Mouse (Mus musculus) cerebellum, postnatal 10 days (tissue): ENCODE measurements around the gene Cnr2.
A peak's percentile ranks its signal among the peaks of the same experiment; 100 is the strongest.
"Not testable (repeated sequence)": the region's sequence is repeated elsewhere in the genome, so short reads cannot be mapped to it uniquely, and the experiment has no call there.

Experiments used
- DNase-seq, 2 experiments: peaks; one replicate each; pipeline ENCODE4 v3.0.0; 2021; ENCODE audit warnings: mixed read lengths in 2 of 2

The Cnr2 gene

DNA sequence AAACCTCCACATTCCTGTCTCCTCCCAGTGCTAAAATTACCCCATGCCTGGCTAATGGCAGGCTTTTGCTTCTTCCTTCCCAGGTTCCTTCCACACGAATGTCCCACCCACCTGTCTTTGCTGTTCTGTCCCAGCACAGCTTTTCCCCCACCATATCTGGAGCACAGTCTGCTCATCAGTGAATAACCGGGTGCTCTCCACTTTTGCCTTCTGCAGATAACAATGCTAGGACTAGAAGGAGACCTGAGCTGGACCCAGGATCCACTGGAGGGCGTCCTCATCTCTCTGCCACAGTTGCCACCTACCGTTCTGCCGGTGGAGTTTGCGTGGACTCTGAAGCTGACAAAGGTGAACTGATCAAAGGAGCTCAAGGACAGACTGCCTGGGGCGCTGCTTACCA, 43.7 kb downstream of the Cnr2 start:
- no peak for DNase-seq

DNA sequence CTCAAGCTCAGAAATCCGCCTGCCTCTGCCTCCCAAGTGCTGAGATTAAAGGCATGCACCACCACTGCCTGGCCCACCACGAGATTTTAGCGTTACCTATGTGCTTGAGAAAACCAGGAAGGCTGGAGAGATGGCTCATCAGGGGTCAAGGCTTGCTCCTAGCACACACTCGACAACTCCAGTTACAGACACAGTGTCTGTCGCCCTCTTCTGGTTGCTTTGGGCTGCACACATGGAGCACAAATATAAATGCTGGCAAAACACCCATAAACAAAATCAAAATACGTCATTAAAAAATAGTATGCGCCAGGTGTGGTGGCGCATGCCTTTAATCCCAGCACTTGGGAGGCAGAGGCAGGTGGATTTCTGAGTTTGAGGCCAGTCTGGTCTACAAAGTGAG, 45.8 kb downstream of the Cnr2 start:
- DNase-seq = not testable (repeated sequence)

GRCm38 (mm10) chr4:135942193-135942592, 47.0 kb downstream of the Cnr2 start:
- no peak for DNase-seq

DNA sequence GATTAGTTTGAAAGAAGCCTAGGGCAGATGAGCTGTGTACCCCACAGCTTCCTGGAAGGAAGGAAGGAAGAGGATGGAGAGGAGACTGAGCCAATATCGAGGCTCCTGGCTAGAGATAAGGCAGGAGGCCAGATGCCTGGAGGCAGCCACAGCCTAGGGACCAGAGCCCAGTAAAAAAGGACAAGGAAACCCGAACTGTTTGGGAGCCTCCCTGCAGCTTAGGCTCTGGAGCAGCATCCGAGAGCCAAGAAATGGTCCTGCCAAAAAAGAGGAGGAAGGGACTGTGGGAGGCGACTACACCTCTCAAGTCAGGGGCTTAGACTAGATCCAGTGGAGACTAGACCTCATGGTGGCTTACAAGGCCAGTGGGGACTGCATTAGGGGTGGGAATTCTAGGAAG, 48.2 kb downstream of the Cnr2 start:
- peak; percentile 38 to 52 for DNase-seq

DNA sequence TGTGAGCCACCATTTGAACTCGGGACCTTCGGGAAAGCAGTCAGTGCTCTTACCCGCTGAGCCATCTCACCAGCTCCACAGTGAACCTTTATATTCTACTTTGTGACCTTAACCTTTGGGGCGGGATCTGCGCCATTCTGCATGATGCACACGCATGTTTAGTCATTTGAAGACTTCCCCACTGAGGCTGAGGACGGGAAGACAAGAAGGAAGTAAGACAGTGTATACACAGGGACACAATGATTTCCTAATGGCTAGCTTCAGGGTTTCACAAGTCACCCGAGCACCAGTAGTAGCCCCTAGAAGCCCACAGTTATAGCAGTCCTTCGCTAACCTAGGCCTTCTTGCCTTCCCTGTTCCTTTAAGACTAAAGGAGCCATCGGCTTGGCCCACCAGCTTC, 50.5 kb downstream of the Cnr2 start:
- DNase-seq = no peak

DNA sequence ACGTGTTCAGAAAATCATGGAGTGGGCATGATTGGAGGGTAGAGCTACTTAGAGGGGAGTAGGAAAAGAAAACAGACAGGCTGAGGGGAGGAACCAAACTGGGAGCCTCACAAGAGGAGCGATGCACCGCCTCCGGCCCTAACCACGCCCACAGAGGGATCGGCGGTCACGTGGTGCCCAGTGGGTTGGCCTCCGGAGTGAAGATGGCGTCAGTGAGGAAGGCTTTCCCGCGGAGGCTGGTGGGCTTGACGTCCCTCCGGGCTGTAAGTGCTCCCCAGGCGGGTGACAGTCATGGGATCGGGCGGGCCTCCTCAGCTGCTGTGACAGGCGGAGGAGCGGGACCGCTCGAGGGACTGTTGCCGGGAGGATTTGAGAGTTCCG, 51.1 kb downstream of the Cnr2 start, which contains the start of gene Hmgcl:
Gene Hmgcl, plus strand, starts transcription at position 171 of the 381 bp plus-strand sequence.
- peak; percentile 97 to 98 for DNase-seq

GRCm38 (mm10) chr4:135946659-135947301, 51.6 kb downstream of the Cnr2 start:
- peak; percentile 61 to 68 for DNase-seq

- DNase-seq = no peak
Observed at GRCm38 (mm10) chr4:135948142-135948541, 52.9 kb downstream of the Cnr2 start.

GRCm38 (mm10) chr4:135949475-135949874, 54.3 kb downstream of the Cnr2 start:
- DNase-seq = peak in 1 of 2 experiments; percentile 26

GRCm38 (mm10) chr4:135949911-135950310, 54.7 kb downstream of the Cnr2 start:
- peak; percentile 59 to 61 for DNase-seq

DNA sequence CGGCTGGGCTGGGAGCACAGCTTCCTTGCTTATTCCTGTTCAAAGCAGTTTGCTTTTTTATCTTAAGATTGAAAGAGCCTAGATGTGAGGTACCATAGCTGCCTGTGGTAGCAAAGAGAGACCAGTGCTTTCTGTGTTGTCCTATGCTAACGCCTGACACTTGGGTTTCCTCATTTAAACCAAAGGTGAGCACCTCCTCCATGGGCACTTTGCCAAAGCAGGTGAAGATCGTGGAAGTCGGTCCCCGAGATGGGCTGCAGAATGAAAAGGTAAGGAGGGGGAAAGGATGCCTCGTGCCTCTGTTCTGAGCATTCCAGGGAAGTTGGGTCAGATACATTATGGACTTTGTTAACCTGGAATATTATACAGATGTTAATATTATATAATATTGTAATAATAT, 55.2 kb downstream of the Cnr2 start:
- peak in 1 of 2 experiments; percentile 36 for DNase-seq

- peak in 1 of 2 experiments; percentile 50 for DNase-seq
Observed at GRCm38 (mm10) chr4:135951505-135951904, 56.3 kb downstream of the Cnr2 start.

GRCm38 (mm10) chr4:135953179-135953578, 58.0 kb downstream of the Cnr2 start:
- no peak for DNase-seq

DNA sequence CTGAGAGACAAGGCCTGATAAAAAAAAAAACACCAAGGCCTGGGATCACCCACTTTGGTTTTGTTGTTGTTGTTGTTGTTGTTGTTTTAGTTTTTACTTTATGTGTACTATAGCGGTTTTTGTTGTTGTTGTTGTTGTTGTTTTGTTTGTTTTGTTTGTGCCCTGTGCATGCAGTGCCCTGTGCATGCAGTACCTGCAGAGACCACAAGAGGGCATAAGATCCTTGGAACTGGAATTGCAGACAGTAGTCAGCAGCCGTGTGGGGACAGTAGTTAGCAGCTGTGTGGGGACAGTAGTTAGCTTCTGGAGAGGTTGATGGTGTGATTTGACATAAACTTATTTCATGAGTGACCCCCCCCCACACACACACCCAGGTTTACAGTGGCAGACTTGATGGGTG, 59.0 kb downstream of the Cnr2 start:
- DNase-seq = peak; percentile 86 to 91

- no peak for DNase-seq
Observed at GRCm38 (mm10) chr4:135955886-135956285, 60.7 kb downstream of the Cnr2 start.

DNA sequence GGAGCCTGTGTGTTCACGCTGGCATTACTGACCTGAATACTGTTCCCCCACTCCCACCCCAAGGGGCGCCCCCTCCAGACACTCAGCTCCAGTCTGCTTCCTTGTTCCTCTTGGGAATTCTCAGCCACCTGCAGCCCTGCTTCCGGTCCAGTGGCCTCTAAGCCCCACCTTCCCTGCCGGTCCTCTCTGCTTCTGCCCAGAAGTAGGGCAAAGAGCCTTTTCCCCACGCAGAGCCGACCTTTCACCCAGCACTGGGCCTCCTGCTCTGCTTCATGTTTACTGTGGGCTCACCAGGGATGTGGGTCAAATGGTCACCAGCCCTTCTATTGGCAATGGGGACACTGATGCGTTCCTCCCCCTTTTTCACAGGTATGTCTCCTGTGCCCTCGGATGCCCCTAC, 63.2 kb downstream of the Cnr2 start:
- DNase-seq = no peak

DNA sequence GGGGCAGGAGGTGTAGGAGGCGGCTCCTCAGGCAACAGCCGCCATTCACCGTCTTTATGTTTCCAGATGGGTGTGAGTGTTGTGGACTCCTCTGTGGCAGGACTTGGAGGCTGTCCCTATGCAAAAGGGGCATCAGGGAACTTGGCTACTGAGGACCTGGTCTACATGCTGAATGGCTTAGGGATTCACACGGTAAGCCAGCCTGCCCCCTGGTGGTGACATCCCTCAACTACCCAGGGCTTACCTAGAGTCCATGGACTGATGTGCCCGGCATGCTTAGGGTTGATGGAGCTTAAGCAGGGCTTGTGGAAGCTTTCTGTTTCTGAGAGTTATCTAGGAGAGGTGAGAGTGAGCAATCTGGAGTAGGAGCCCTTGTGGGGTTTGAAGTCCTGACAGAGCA, 65.5 kb downstream of the Cnr2 start:
- DNase-seq = peak; percentile 89 to 92

DNA sequence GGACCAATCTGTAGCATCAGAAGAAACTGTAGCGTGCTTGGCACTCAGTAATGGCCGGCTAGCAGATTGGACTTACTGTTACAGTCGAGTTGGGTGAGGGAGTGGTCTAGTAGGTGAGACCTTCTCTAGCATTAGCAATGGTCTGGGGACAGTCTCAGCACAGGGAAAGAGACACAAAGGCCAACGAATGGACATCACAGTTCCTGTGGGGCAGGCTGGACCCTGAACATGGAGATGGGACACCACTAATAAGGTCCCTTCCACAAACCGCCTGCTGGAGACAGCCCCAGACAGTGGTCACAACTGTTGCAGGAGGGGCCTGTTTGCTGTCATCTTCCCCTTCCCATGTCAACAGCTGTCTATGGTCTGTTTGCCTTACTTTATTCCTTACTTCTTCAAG, 66.5 kb downstream of the Cnr2 start:
- peak; percentile 5 to 9 for DNase-seq

DNA sequence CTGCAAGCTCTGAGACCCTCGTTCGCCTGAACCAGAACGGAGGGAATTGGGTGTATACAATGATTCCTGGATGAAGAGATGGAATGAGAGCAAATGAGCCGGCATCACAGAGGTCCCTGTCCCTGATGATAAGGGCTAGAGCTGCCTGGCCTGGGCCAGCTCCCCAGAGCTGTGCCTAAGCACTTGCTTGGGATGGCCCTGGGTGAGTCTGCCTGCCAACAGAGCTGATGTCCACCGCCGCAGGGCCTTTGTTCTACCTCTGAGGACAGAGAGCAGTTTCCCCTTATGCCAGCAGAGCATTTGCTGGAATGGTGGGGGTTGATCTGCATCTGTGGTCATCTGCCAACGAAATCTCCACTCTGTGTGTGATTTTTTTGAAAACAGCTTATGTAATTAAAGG, 67.0 kb downstream of the Cnr2 start:
- DNase-seq = peak; percentile 19 to 20

DNA sequence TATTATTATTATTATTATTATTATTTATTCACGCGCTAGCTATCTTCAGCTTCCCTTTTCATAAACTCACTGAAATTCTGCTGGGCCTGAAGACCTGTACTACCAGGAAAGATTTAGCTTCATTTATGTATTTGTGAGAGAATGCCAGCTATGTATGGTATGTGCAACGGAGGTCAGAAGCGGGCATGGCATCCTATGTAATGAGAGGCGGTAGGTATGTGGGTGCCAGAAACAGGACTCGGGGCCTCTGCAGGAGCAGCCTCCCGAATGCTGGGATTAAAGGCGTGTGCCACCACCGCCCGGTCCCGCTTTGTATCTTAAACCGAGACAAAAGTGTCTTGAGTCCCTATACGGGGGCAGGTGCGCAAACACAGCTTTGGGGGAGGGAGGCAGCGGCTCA, 67.8 kb downstream of the Cnr2 start:
- no peak for DNase-seq

DNA sequence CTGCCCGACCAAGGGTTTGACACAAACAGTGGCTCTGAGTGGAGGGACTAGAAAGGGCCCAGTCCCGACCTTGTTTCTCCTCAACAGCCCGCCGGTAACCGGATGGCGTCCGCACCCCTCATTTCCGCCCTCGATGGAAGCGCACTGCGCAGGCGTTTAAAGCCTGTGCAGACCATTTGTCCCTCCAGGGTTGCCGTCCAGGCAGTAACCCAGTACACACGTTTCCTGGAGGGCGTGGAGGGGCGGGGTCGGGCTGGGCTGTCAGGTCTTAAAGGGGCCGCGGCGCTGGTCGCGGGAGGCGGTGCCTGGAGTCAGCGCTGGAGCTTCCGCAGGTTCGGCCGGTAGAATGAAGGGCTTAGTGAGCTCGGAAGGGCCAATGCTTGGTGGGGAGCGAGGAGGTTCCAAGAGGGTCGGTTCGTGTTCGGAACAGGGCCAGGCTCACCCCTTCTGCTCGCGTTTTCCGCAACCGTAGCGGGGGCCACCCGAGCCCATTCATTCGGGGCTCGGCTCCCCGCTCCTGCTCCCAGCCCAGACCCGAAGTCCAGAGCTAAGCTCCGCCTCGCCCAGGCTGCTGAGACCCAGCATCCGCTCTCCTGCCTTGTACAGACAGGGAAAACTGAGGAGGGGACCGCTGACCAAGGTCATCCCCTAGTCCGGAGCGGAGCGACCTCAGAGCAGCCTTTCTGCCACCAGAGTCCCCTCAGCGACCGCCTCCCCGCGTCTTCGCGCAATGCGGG, 68.4 kb downstream of the Cnr2 start, which contains the start of gene Gale:
Gene Gale, plus strand, starts transcription at position 271 of the 737 bp plus-strand sequence.
- DNase-seq = peak; percentile 97 to 98

GRCm38 (mm10) chr4:135964426-135964825, 69.2 kb downstream of the Cnr2 start:
- peak; percentile 70 to 73 for DNase-seq

GRCm38 (mm10) chr4:135965113-135965512, 69.9 kb downstream of the Cnr2 start:
- DNase-seq = no peak

DNA sequence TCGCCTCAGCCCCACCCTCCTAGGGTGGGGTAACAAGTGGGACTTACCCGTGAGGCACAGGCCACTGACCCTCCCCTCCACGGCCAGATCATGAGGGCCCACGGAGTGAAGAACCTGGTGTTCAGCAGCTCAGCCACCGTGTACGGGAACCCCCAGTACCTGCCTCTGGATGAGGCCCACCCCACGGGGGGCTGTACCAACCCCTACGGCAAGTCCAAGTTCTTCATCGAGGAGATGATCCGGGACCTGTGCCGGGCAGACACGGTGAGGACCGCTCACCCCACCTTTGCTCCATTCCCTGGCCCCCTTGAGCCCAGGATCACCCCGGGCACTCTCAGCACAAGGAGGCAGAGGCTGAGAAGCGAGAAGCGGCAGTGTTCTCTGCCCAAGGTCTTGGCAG, 71.1 kb downstream of the Cnr2 start:
- peak in 1 of 2 experiments; percentile 14 for DNase-seq
